ENCODE assay signal across 18 mouse cellular contexts in genomic region chr11:35526219-35526762, GRCm38 (mm10).
DNase-seq lines count a peak whose midpoint lies in the region; ATAC-seq and TF ChIP-seq lines count a peak whose summit lies in the region.
"Had no signal": no experiment of that assay in that cellular context is flagged by ENCODE, and none has a peak within 500 bp of the region (broad histone marks: within the 10 kb centered on the region; RNA-seq: fewer than 3 reads in every experiment).

No protein-coding gene starts in this region.

- H3K4me2 ChIP-seq in hindbrain, embryonic 13.5 days: no peak overlapping the region
- H3K4me2 ChIP-seq in hindbrain, postnatal 0 days (ENCODE audit: low read depth, low read length): no peak overlapping the region
- no peak overlapping the region for H3K4me2 ChIP-seq in forebrain, embryonic 11.5 days (ENCODE audit: low read depth, low read length, severe bottlenecking)
- H3K4me2 ChIP-seq: hindbrain, embryonic 15.5 days; limb, embryonic 13.5 days had no signal

- TF ChIP-seq CTCF in hindbrain, postnatal 0 days (IDR thresholded peaks at IDR 0.05; ENCODE audit: low read depth): no peak

- H3K4me1 ChIP-seq in hindbrain, embryonic 13.5 days (replicated peaks): peaks cover 40% of the 10 kb centered on the region
- H3K4me1 ChIP-seq in hindbrain, postnatal 0 days (ENCODE audit: insufficient read depth, low read length): no peaks in the 10 kb centered on the region
- H3K4me1 ChIP-seq in forebrain, embryonic 11.5 days (replicated peaks; ENCODE audit: control insufficient read depth, insufficient read depth, low read length): peaks cover 23% of the 10 kb centered on the region

- no peak for DNase-seq in hindbrain, postnatal 0 days (ENCODE audit: low spot score)
- peak; percentile 29 for DNase-seq in adipocyte (ENCODE audit: low spot score)
- DNase-seq in adrenal gland, adult 8-10 months: peak; percentile 79
- peak; percentile 14 to 29 for DNase-seq in lung, adult 18-20 months
- no peak for DNase-seq in right cerebral cortex, postnatal 25 days
- DNase-seq in retina, embryonic 14.5 days (ENCODE audit: low spot score): no peak
- DNase-seq in forebrain, embryonic 11.5 days (ENCODE audit: low spot score): no peak
- DNase-seq: cerebellum, adult 9-10 months; gastrocnemius, postnatal 25 days; kidney, postnatal 10 days; retina, postnatal 1 day; thymus, adult 18-20 months had no signal

- no peak overlapping the region for H3K4me3 ChIP-seq in hindbrain, embryonic 13.5 days
- no peak overlapping the region for H3K4me3 ChIP-seq in hindbrain, postnatal 0 days (ENCODE audit: low read length)
- no peak overlapping the region for H3K4me3 ChIP-seq in forebrain, embryonic 11.5 days (ENCODE audit: low read depth, low read length)
- H3K4me3 ChIP-seq: forebrain, embryonic 10.5 days; hindbrain, embryonic 15.5 days; left cerebral cortex, adult 2 months; limb, embryonic 13.5 days had no signal

- 64% methylated on average over 9 of the region's 9 CpGs for WGBS in hindbrain, embryonic 13.5 days
- WGBS in hindbrain, postnatal 0 days: 68% methylated on average over 9 of the region's 9 CpGs
- 81% methylated on average over 9 of the region's 9 CpGs for WGBS in forebrain, embryonic 11.5 days

- no peaks in the 10 kb centered on the region for H3K27me3 ChIP-seq in hindbrain, embryonic 13.5 days
- H3K27me3 ChIP-seq in hindbrain, postnatal 0 days (ENCODE audit: insufficient read depth, low read length): no peaks in the 10 kb centered on the region
- H3K27me3 ChIP-seq in forebrain, embryonic 11.5 days (ENCODE audit: control insufficient read depth, insufficient read depth, low read length): no peaks in the 10 kb centered on the region
- H3K27me3 ChIP-seq: limb, embryonic 13.5 days had no signal

- 0 out of 2 replicates have a peak overlapping the region, but pooled peaks have one; percentile 9 for H3K27ac ChIP-seq in hindbrain, embryonic 13.5 days
- no peak overlapping the region for H3K27ac ChIP-seq in hindbrain, postnatal 0 days
- no peak overlapping the region for H3K27ac ChIP-seq in forebrain, embryonic 11.5 days (ENCODE audit: low read depth, low read length)
- H3K27ac ChIP-seq: left cerebral cortex, adult 2 months had no signal

- no peaks in the 10 kb centered on the region for H3K9me3 ChIP-seq in hindbrain, embryonic 13.5 days
- no peaks in the 10 kb centered on the region for H3K9me3 ChIP-seq in hindbrain, postnatal 0 days (ENCODE audit: low read length)
- H3K9me3 ChIP-seq in forebrain, embryonic 11.5 days (ENCODE audit: control insufficient read depth, low read length): no peaks in the 10 kb centered on the region
- H3K9me3 ChIP-seq: forebrain, embryonic 10.5 days; hindbrain, embryonic 15.5 days; limb, embryonic 13.5 days had no signal

- no peaks in the 10 kb centered on the region for H3K36me3 ChIP-seq in hindbrain, embryonic 13.5 days
- H3K36me3 ChIP-seq in hindbrain, postnatal 0 days (ENCODE audit: insufficient read depth, low read length): no peaks in the 10 kb centered on the region
- no peaks in the 10 kb centered on the region for H3K36me3 ChIP-seq in forebrain, embryonic 11.5 days (ENCODE audit: control insufficient read depth, insufficient read depth, low read length)
- H3K36me3 ChIP-seq: forebrain, embryonic 10.5 days; hindbrain, embryonic 15.5 days; limb, embryonic 13.5 days had no signal

- H3K9ac ChIP-seq in hindbrain, embryonic 13.5 days: no peak overlapping the region
- no peak overlapping the region for H3K9ac ChIP-seq in hindbrain, postnatal 0 days (replicated peaks; ENCODE audit: low read length)
- no peak overlapping the region for H3K9ac ChIP-seq in forebrain, embryonic 11.5 days (ENCODE audit: low read length)
- H3K9ac ChIP-seq: hindbrain, embryonic 15.5 days; limb, embryonic 13.5 days had no signal

- ATAC-seq in hindbrain, embryonic 13.5 days (ENCODE audit: low FRiP score): no peak
- ATAC-seq in hindbrain, postnatal 0 days: no peak
- ATAC-seq in forebrain, embryonic 11.5 days (replicated peaks; ENCODE audit: low FRiP score): no peak
- ATAC-seq: intestine, postnatal 0 days had no signal

Comparison
In these comparisons a context has a peak if more than half of its experiments do, and no peak if none do; other contexts are left out.
1. DNase-seq: peak in adipocyte (single experiment), adrenal gland, adult 8-10 months (single experiment) and lung, adult 18-20 months (2 of 2); none in hindbrain, postnatal 0 days (single experiment), right cerebral cortex, postnatal 25 days (single experiment), retina, embryonic 14.5 days (single experiment) and forebrain, embryonic 11.5 days (single experiment).